11 mouse cellular contexts compared by ENCODE assay signal in genomic region chr19:17240170-17241077, GRCm38 (mm10).
A peak's percentile ranks its signal among the peaks of the same experiment; 100 is the strongest.
DNase-seq lines count a peak whose midpoint lies in the region; ATAC-seq lines count a peak whose summit lies in the region.
"Had no signal": no experiment of that assay in that cellular context is flagged by ENCODE, and none has a peak within 500 bp of the region (broad histone marks: within the 10 kb centered on the region; RNA-seq: fewer than 3 reads in every experiment).

No protein-coding gene starts in this region.

- peak; percentile 8 to 13 for DNase-seq in left cerebral cortex, adult 18-20 months (ENCODE audit: low spot score in 2 of 2)
- no peak for DNase-seq in left cerebral cortex, adult 11 months (ENCODE audit: low spot score)
- DNase-seq in 416B (ENCODE audit: low read depth): peak; percentile 87
- peak; percentile 59 for DNase-seq in cerebellum, adult 11 months
- no peak for DNase-seq in kidney, postnatal 25 days
- no peak for DNase-seq in gastrocnemius, postnatal 4 days (ENCODE audit: low spot score in 2 of 2)
- no peak for DNase-seq in lung, postnatal 25 days (ENCODE audit: low spot score)
- DNase-seq: adrenal gland, postnatal 25 days; heart, postnatal 14 days; kidney, postnatal 10 days had no signal

- ATAC-seq in common myeloid progenitor, adult 5-6 weeks (replicated peaks; ENCODE audit: low read depth, poor library complexity, severe bottlenecking): peak; percentile 63

Comparison
In these comparisons a context has a peak if more than half of its experiments do, and no peak if none do; other contexts are left out.
1. DNase-seq: peak in left cerebral cortex, adult 18-20 months (2 of 2), 416B (single experiment) and cerebellum, adult 11 months (single experiment); none in left cerebral cortex, adult 11 months (single experiment), kidney, postnatal 25 days (0 of 2), gastrocnemius, postnatal 4 days (0 of 2) and lung, postnatal 25 days (single experiment).